Mouse (Mus musculus) liver, postnatal 0 days (tissue): ENCODE measurements around the gene Ltb.

Source experiments
- CTCF ChIP-seq: sonication (generic); IDR thresholded peaks from 2 replicates; pipeline ENCODE4 v1.5.1; 2016; ENCODE audit warnings: antibody characterized with exemption, low read depth
- EP300 ChIP-seq: IDR thresholded peaks from 2 replicates; pipeline ENCODE4 v1.6.1; 2016; ENCODE audit warnings: antibody characterized with exemption, low read depth, mild to moderate bottlenecking

- TF ChIP-seq CTCF (no peak), EP300 (no peak)
Measured at GRCm38 (mm10) chr17:35236996-35237395, 42.8 kb downstream of the Ltb start.
